Mouse (Mus musculus) embryonic facial prominence, embryonic 11.5 days (tissue): Measurements from ENCODE around the gene Cntnap5c. TPM values are rescaled to one million over a fixed set of nuclear protein-coding genes. Genes with fewer than 3 reads are reported as not detected.

ENCODE experiments used
- ATAC-seq: fragments of 200-750 bp; cut with Nextera tagmentation; replicated peaks from 2 replicates; pipeline ENCODE4 v1.8.0; 2017; ENCODE audit warnings: low read depth; ENCODE audit not compliant: insufficient number of reproducible peaks, low FRiP score, low TSS enrichment
- DNase-seq: peaks from one replicate; pipeline ENCODE4 v3.0.0-alpha.2; 2015; ENCODE audit warnings: low spot score
- H3K27ac ChIP-seq: fragments of 300-500 bp; sonication (generic); replicated peaks from 2 replicates; pipeline ENCODE4 v1.5.1; 2014; ENCODE audit warnings: mild to moderate bottlenecking, low read depth, low read length, control low read depth
- H3K27me3 ChIP-seq: fragments of 300-500 bp; sonication (generic); 2 replicates; pipeline ENCODE4 v1.6.1; 2014; ENCODE audit warnings: mild to moderate bottlenecking, low read length, moderate library complexity, mixed read lengths; ENCODE audit not compliant: control insufficient read depth, insufficient read depth
- H3K36me3 ChIP-seq: fragments of 300-500 bp; sonication (generic); replicated peaks from 2 replicates; pipeline ENCODE4 v1.6.1; 2014; ENCODE audit warnings: low read depth, mild to moderate bottlenecking, low read length, moderate library complexity, mixed read lengths; ENCODE audit not compliant: control insufficient read depth, insufficient read depth
- H3K4me1 ChIP-seq: fragments of 300-500 bp; sonication (generic); 2 replicates; pipeline ENCODE4 v1.6.1; 2014; ENCODE audit warnings: low read length, mixed read lengths; ENCODE audit not compliant: control insufficient read depth, insufficient read depth
- H3K4me2 ChIP-seq: fragments of 300-500 bp; sonication (generic); 2 replicates; pipeline ENCODE4 v1.6.1; 2014; ENCODE audit warnings: low read depth, mild to moderate bottlenecking, control low read depth, low read length, moderate library complexity
- H3K4me3 ChIP-seq: fragments of 300-500 bp; sonication (generic); 2 replicates; pipeline ENCODE4 v1.5.1; 2014; ENCODE audit warnings: low read depth, low read length, control low read depth
- H3K9ac ChIP-seq: fragments of 300-500 bp; sonication (generic); replicated peaks from 2 replicates; pipeline ENCODE4 v1.6.1; 2014; ENCODE audit warnings: mild to moderate bottlenecking, control low read depth, low read length
- H3K9me3 ChIP-seq: fragments of 300-500 bp; sonication (generic); replicated peaks from 2 replicates; pipeline ENCODE4 v1.6.1; 2016; ENCODE audit warnings: mild to moderate bottlenecking, low read length, inconsistent platforms, mixed read lengths; ENCODE audit not compliant: control insufficient read depth
- WGBS: fragments of 180-500 bp; shearing (Covaris S2); extraction: QIAGEN DNeasy Blood & Tissue Kit; methylation state at CpG from one replicate; pipeline ENCODE4 v1.1.7; 2014; 5-methylcytosine and 5-hydroxymethylcytosine counted together
- polyA plus RNA-seq: library from polyadenylated mRNA; unstranded; fragments of >200 nt; fragmentation: Nextera tagmentation; extraction: Ambion mirVana; gene quantifications from 2 replicates; pipeline ENCODE4 v1.2.1, GENCODE M21; 2014

Gene Cntnap5c
- polyA plus RNA-seq, 1 experiment from 2014 or later = not detected

DNA sequence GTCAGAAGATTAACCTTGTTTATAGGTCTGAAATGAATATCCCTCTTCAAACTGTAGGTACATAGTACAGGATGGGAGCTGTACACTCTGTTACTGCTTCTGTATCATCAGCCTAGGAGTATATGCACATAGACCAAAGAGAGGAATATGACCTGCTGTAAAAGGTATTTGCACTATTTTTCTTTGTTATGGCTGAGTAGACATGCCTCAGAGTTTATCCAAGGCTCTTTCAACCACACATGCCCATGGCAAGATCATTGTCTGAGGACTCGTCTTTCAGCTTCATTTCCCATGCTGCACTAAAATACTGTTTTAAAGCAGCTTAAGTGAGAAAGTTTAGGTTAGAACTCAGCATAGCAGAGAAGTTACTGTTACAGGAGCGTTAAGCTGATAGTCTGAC, 498.7 kb downstream of the Cntnap5c start:
- H3K36me3 ChIP-seq = no peaks in the 10 kb centered on the region
- 86% methylated on average over 2 of the region's 2 CpGs for WGBS
- DNase-seq (no peak), ATAC-seq (no peak)
- H3K9me3 ChIP-seq = no peaks in the 10 kb centered on the region
- no peak overlapping the region for H3K27ac ChIP-seq
- H3K4me1 ChIP-seq = no peaks in the 10 kb centered on the region
- no peak overlapping the region for H3K4me3 ChIP-seq
- no peak overlapping the region for H3K4me2 ChIP-seq
- no peaks in the 10 kb centered on the region for H3K27me3 ChIP-seq
- no peak overlapping the region for H3K9ac ChIP-seq

DNA sequence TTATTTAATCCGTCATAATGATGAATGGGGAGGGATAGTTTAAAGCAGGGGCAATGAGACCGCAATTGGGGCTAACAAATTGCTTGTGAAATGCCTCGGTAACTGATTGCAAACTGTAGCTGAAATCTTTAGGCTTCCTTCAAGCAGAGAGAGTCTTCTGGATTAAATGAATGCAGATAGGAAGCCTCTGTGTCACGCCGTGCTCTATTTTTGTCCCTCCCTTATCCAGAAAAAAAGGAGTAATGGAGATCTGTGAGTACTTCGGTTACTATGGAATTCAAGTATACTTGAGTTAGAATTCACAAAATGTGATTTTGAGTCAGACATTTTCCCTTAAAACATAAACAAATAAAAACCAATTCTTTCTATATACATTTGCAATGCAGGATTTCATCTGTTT, 581.9 kb downstream of the Cntnap5c start:
- Histone ChIP-seq H3K4me2 (no peak overlapping the region), H3K4me3 (no peak overlapping the region), H3K9me3 (no peaks in the 10 kb centered on the region), H3K36me3 (no peaks in the 10 kb centered on the region), H3K9ac (no peak overlapping the region), H3K4me1 (no peaks in the 10 kb centered on the region), H3K27ac (no peak overlapping the region), H3K27me3 (no peaks in the 10 kb centered on the region)
- WGBS = 79% methylated on average over 6 of the region's 6 CpGs
- ATAC-seq = no peak
- DNase-seq = no peak

DNA sequence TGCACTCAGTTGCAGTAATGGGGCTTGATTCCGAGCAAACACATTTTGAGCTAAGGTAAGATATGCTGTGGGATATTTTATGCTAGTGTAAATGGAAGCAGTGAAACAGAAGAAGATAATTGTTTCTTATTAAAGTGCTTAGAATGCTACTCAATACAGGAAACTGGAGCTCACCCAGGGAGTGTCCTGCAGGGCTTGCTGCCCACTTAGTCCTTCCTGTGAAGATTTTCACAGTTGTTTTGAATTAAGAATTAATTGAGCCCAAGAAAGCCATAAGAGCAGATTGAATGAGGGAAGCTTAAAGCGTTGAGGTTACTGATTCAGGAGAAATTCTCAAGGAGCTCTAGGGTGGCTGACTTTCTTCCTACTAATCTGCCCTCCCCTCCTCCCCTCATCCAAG, 586.9 kb downstream of the Cntnap5c start:
- Histone ChIP-seq H3K9me3 (no peaks in the 10 kb centered on the region), H3K9ac (no peak overlapping the region), H3K36me3 (no peaks in the 10 kb centered on the region), H3K4me1 (no peaks in the 10 kb centered on the region), H3K4me2 (no peak overlapping the region), H3K4me3 (no peak overlapping the region), H3K27ac (no peak overlapping the region), H3K27me3 (no peaks in the 10 kb centered on the region)
- ATAC-seq (no peak), DNase-seq (peak; percentile 51)
- 27% methylated on average over 2 of the region's 2 CpGs for WGBS

DNA sequence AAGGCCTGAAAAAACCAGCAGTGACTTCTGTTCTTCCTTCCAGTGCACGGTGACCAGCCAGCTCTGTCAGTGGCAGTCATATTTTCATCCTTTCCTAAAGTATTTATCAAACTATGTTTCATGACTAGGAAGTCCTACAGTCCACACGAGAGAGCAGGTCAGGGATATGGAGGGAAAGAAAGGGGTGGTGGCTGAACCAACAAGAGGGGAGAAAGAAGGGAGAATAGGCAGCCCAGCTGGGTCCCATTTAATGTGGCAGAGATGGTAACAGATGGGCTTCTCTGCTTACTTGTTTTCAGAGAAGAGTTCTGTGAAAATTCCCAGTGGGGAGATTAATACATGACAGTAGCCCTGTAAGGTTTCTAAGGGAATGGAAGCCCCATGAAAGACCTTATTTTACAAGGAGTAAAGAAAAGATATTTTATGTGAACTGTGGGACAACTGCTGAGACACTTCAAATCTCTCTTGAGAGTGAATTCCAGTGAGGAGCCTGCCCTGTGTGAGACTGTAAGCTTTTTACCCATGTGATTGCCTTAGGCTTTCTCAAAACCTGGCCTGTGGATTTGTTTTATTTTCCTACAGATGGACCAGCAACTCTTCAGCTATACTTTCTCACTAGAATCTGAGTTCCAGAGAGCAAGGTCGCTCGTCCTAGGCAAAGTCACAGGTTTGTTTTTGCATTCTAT, 594.4 kb downstream of the Cntnap5c start:
- Histone ChIP-seq H3K36me3 (no peaks in the 10 kb centered on the region), H3K4me3 (no peak overlapping the region), H3K9me3 (no peaks in the 10 kb centered on the region), H3K9ac (no peak overlapping the region), H3K4me1 (no peaks in the 10 kb centered on the region), H3K4me2 (no peak overlapping the region), H3K27me3 (no peaks in the 10 kb centered on the region), H3K27ac (no peak overlapping the region)
- ATAC-seq = no peak
- 70% methylated on average over 4 of the region's 4 CpGs for WGBS
- no peak for DNase-seq

DNA sequence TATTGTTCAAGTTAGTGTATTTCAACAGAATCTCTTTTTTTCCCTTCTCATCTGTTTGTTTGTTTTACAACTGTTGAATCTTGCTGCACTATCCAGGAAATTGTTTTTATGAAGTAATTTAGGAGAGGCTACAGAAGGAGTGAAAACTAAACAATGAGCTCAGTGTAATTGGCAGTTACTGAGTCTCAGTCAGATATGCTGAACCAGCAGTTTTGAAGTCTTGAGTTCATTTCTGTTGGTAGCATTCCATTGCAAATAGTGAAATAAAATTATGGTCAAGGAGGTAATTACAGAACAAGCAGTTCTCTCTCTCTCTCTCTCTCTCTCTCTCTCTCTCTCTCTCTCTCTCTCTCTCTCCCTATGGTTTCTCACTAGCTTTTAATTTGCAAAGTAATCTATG, 600.7 kb downstream of the Cntnap5c start:
- no peaks in the 10 kb centered on the region for H3K27me3 ChIP-seq
- no peaks in the 10 kb centered on the region for H3K9me3 ChIP-seq
- H3K4me1 ChIP-seq = no peaks in the 10 kb centered on the region
- no peaks in the 10 kb centered on the region for H3K36me3 ChIP-seq
- H3K4me3 ChIP-seq = no peak overlapping the region
- H3K9ac ChIP-seq = no peak overlapping the region
- no peak overlapping the region for H3K27ac ChIP-seq
- no peak for ATAC-seq
- no peak overlapping the region for H3K4me2 ChIP-seq
- DNase-seq = no peak

DNA sequence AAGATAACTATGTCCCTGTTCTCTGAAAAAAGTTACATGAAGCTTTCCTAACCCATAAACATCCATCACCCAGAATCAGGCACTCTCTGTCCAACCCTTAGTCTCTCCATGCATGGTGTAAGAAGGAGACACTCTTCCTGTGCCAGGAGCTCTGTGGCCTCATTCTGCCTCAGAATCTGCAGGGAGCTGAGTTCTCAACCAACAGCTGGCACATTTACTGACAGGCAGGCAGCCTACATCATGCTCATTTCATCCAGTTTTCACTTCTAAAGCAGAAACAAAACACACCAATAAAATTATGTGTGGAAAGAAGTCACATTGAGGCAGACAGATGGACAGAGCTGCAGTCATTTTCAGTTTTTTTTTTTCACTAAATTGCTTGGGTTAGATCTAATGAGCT, 638.4 kb downstream of the Cntnap5c start:
- ATAC-seq (no peak), DNase-seq (no peak)
- no peak overlapping the region for H3K9ac ChIP-seq

DNA sequence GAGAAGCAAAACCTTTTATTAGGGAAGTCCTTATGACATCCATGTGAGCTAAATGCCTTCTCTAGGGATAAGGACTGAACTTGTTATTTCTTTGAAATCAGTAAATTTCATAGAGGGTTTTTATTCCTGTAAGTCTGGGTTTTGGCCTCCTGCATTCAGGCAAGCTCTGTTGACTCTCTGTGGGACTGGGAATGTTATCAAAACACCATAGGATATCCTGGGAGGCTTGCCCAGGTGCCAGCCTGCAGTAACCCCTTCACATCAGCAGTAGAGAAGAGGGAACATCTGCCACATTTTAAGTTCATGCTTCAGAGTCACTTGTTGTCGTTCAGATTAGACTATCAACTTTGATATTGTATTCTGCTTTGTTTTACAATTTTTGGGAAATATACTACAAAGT, 639.4 kb downstream of the Cntnap5c start:
- Histone ChIP-seq H3K36me3 (no peaks in the 10 kb centered on the region), H3K27me3 (no peaks in the 10 kb centered on the region), H3K9ac (no peak overlapping the region), H3K27ac (no peak overlapping the region), H3K9me3 (no peaks in the 10 kb centered on the region), H3K4me2 (no peak overlapping the region), H3K4me3 (no peak overlapping the region), H3K4me1 (no peaks in the 10 kb centered on the region)
- ATAC-seq (no peak), DNase-seq (no peak)
- 79% methylated on average over 1 of the region's 1 CpGs for WGBS

More for the DNA sequence above, 638.4 kb downstream of the Cntnap5c start:
- no peaks in the 10 kb centered on the region for H3K4me1 ChIP-seq
- no peak overlapping the region for H3K4me3 ChIP-seq
- H3K27me3 ChIP-seq = no peaks in the 10 kb centered on the region
- H3K4me2 ChIP-seq = no peak overlapping the region
- H3K27ac ChIP-seq = no peak overlapping the region
- no peaks in the 10 kb centered on the region for H3K36me3 ChIP-seq
- no peaks in the 10 kb centered on the region for H3K9me3 ChIP-seq

DNA sequence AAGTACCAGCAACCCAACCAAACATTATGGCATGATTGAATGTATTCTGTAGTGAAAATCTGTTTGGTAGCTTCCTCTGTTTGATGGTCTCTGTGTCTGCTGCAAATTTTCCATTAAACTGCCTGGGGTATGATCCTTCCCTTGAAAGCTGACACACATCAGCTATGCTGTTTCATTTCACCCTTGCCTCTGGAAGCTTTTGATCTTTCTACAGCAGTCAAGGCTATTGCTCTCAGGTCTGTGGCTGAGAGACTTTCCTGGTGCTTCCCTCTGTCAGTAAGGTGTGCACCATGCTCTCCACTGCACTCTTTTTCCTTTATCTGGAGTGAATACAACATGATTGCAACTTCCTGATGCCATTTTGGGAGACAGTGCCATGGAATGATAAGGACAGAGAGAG, 668.1 kb downstream of the Cntnap5c start:
- no peak for DNase-seq
- no peaks in the 10 kb centered on the region for H3K4me1 ChIP-seq
- no peak overlapping the region for H3K4me2 ChIP-seq

More for the DNA sequence above, 668.1 kb downstream of the Cntnap5c start:
- Histone ChIP-seq H3K36me3 (no peaks in the 10 kb centered on the region), H3K27ac (no peak overlapping the region), H3K9ac (no peak overlapping the region), H3K4me3 (no peak overlapping the region), H3K27me3 (no peaks in the 10 kb centered on the region), H3K9me3 (no peaks in the 10 kb centered on the region)
- ATAC-seq = no peak
